In the genomic region with DNA sequence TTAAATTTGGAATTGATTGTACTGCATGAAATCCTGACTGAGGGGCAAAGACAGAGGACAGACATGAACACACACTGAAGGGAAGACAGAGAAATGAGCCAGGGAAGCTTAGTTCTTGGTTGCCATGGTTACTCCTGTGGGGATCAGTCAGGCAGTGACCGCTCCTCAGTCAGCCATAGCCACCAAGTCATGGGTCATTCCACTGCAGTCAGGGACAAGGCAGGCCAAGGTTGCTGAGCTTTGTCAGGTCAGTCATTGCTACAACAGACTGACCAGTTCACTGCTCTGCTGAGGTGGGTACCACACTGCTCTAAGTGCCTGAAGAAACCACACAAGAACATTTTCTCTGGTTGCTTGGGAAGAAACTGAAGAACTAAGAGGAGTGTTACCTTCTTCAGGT, we compare ENCODE assay signal across 23 mouse cellular contexts.
DNase-seq lines count a peak whose midpoint lies in the region; ATAC-seq lines count a peak whose summit lies in the region.
"Had no signal": no experiment of that assay in that cellular context is flagged by ENCODE, and none has a peak within 500 bp of the region (broad histone marks: within the 10 kb centered on the region; RNA-seq: fewer than 3 reads in every experiment).

No protein-coding gene starts in this region.

- 60% methylated on average over 1 of the region's 1 CpGs for WGBS in hindbrain, embryonic 14.5 days
- 56% methylated on average over 1 of the region's 1 CpGs for WGBS in hindbrain, embryonic 10.5 days

- DNase-seq in adrenal gland, adult 2 months = peak; percentile 46
- DNase-seq in adrenal gland, postnatal 4 days (ENCODE audit: low spot score in 2 of 2) = no peak
- no peak for DNase-seq in hindbrain, embryonic 14.5 days (ENCODE audit: low spot score)
- no peak for DNase-seq in hindbrain, embryonic 10.5 days (ENCODE audit: low spot score)
- peak; percentile 18 to 27 for DNase-seq in kidney, postnatal 4 days
- DNase-seq in kidney, postnatal 14 days = no peak
- DNase-seq in retina, embryonic 14.5 days (ENCODE audit: low spot score) = peak; percentile 2
- no peak for DNase-seq in retina, postnatal 1 day
- DNase-seq: cerebellum, adult 18-20 months; cerebellum, postnatal 14 days; heart, postnatal 36 days; layer of hippocampus, adult 9-11 months; liver, embryonic 13.5 days; lung, adult 2 months; lung, postnatal 14 days; thymus, adult 2 months; thymus, postnatal 4 days had no signal

- H3K4me3 ChIP-seq in hindbrain, embryonic 14.5 days (replicated peaks; ENCODE audit: low read length) = no peak overlapping the region
- no peak overlapping the region for H3K4me3 ChIP-seq in hindbrain, embryonic 10.5 days
- H3K4me3 ChIP-seq: forebrain, embryonic 12.5 days; heart, embryonic 15.5 days; left cerebral cortex, adult 2 months; liver, embryonic 13.5 days; neural tube, embryonic 15.5 days had no signal

- H3K9me3 ChIP-seq in hindbrain, embryonic 14.5 days (ENCODE audit: control insufficient read depth, low read length) = no peaks in the 10 kb centered on the region
- no peaks in the 10 kb centered on the region for H3K9me3 ChIP-seq in hindbrain, embryonic 10.5 days
- H3K9me3 ChIP-seq: forebrain, embryonic 12.5 days; heart, embryonic 15.5 days; liver, embryonic 13.5 days; neural tube, embryonic 15.5 days had no signal

- ATAC-seq in hindbrain, embryonic 14.5 days (ENCODE audit: low FRiP score) = 0 out of 2 replicates have a peak, but pooled peaks have one; percentile 31
- ATAC-seq: hindbrain, postnatal 0 days; intestine, embryonic 16.5 days had no signal

- H3K27ac ChIP-seq in hindbrain, embryonic 14.5 days = no peak overlapping the region
- H3K27ac ChIP-seq in hindbrain, embryonic 10.5 days = no peak overlapping the region
- H3K27ac ChIP-seq: forebrain, embryonic 12.5 days; heart, embryonic 15.5 days; hindbrain, postnatal 0 days; left cerebral cortex, adult 2 months; liver, embryonic 13.5 days; neural tube, embryonic 15.5 days had no signal

- no peaks in the 10 kb centered on the region for H3K36me3 ChIP-seq in hindbrain, embryonic 14.5 days (replicated peaks; ENCODE audit: control insufficient read depth, insufficient read depth)
- H3K36me3 ChIP-seq in hindbrain, embryonic 10.5 days = no peaks in the 10 kb centered on the region
- H3K36me3 ChIP-seq: forebrain, embryonic 12.5 days; heart, embryonic 15.5 days; liver, embryonic 13.5 days; neural tube, embryonic 15.5 days had no signal

- no peaks in the 10 kb centered on the region for H3K27me3 ChIP-seq in hindbrain, embryonic 14.5 days (ENCODE audit: control insufficient read depth, insufficient read depth, low read length)
- H3K27me3 ChIP-seq in hindbrain, embryonic 10.5 days (ENCODE audit: insufficient read depth, poor library complexity, severe bottlenecking) = no peaks in the 10 kb centered on the region
- H3K27me3 ChIP-seq: forebrain, embryonic 12.5 days; heart, embryonic 15.5 days; liver, embryonic 13.5 days; neural tube, embryonic 15.5 days had no signal

- H3K9ac ChIP-seq in hindbrain, embryonic 14.5 days = no peak overlapping the region
- H3K9ac ChIP-seq: forebrain, embryonic 12.5 days; heart, embryonic 15.5 days; liver, embryonic 13.5 days; neural tube, embryonic 15.5 days had no signal

- H3K4me1 ChIP-seq in hindbrain, embryonic 14.5 days (replicated peaks; ENCODE audit: control insufficient read depth, insufficient read depth, low read length) = no peaks in the 10 kb centered on the region
- no peaks in the 10 kb centered on the region for H3K4me1 ChIP-seq in hindbrain, embryonic 10.5 days (replicated peaks)
- H3K4me1 ChIP-seq: forebrain, embryonic 12.5 days; heart, embryonic 15.5 days; liver, embryonic 13.5 days; neural tube, embryonic 15.5 days had no signal

- no peak overlapping the region for H3K4me2 ChIP-seq in hindbrain, embryonic 14.5 days (replicated peaks)
- H3K4me2 ChIP-seq: forebrain, embryonic 12.5 days; heart, embryonic 15.5 days; liver, embryonic 13.5 days; neural tube, embryonic 15.5 days had no signal

Comparison
In these comparisons a context has a peak if more than half of its experiments do, and no peak if none do; other contexts are left out.
1. DNase-seq: peak in adrenal gland, adult 2 months (single experiment), kidney, postnatal 4 days (2 of 2) and retina, embryonic 14.5 days (single experiment); none in adrenal gland, postnatal 4 days (0 of 2), hindbrain, embryonic 14.5 days (single experiment), hindbrain, embryonic 10.5 days (single experiment), kidney, postnatal 14 days (single experiment) and retina, postnatal 1 day (single experiment).